Mouse (Mus musculus) heart, adult 2 months (tissue): Measurements from ENCODE around the gene Tprn. TPM values are rescaled to one million over a fixed set of nuclear protein-coding genes. Genes with fewer than 3 reads are reported as not detected.
A peak's percentile ranks its signal among the peaks of the same experiment; 100 is the strongest.

Experiments
- DNase-seq, 2 experiments: peaks; one replicate each; pipeline ENCODE4 v3.0.0; 2021
- H3K27ac ChIP-seq: fragments of 200-600 bp; 2 replicates; pipeline ENCODE4 v1.8.1; 2022
- H3K27me3 ChIP-seq: fragments of 200-500 bp; 2 replicates; pipeline ENCODE4 v1.6.1; 2012; ENCODE audit warnings: mild to moderate bottlenecking, low read length, inconsistent platforms, mixed read lengths; ENCODE audit not compliant: control insufficient read depth, insufficient read depth
- H3K36me3 ChIP-seq: fragments of 200-500 bp; 2 replicates; pipeline ENCODE4 v1.6.1; 2012; ENCODE audit warnings: low read length, inconsistent platforms; ENCODE audit not compliant: control insufficient read depth, insufficient read depth
- H3K4me1 ChIP-seq: fragments of 200-500 bp; 2 replicates; pipeline ENCODE4 v1.6.1; 2011; ENCODE audit warnings: low read length; ENCODE audit not compliant: control insufficient read depth, insufficient read depth
- H3K4me3 ChIP-seq: fragments of 200-600 bp; 2 replicates; pipeline ENCODE4 v1.8.1; 2022
- H3K79me2 ChIP-seq: fragments of 200-500 bp; replicated peaks from 2 replicates; pipeline ENCODE4 v1.6.1; 2012; ENCODE audit warnings: mild to moderate bottlenecking, inconsistent platforms, low read length, moderate library complexity, mixed read lengths; ENCODE audit not compliant: control insufficient read depth, insufficient read depth
- H3K9ac ChIP-seq: fragments of 200-500 bp; 2 replicates; pipeline ENCODE4 v1.6.1; 2012; ENCODE audit warnings: low read depth, mild to moderate bottlenecking, control low read depth, inconsistent platforms, low read length, mixed read lengths
- CTCF ChIP-seq: fragments of 200-600 bp; IDR thresholded peaks from 2 replicates; pipeline ENCODE4 v1.8.1; 2022; ENCODE audit warnings: antibody characterized with exemption, mild to moderate bottlenecking, moderate library complexity
- EP300 ChIP-seq: fragments of 200-500 bp; IDR thresholded peaks from 2 replicates; pipeline ENCODE4 v1.6.1; 2011; ENCODE audit warnings: low read depth, low read length, control low read depth; ENCODE audit not compliant: insufficient read depth
- POLR2A ChIP-seq: fragments of 200-500 bp; IDR thresholded peaks from 2 replicates; pipeline ENCODE4 v1.6.1; 2011; ENCODE audit warnings: mild to moderate bottlenecking, low read depth, low read length, control low read depth; ENCODE audit not compliant: insufficient read depth
- WGBS: fragments of 180-500 bp; shearing (Covaris S2); methylation state at CpG from one replicate; pipeline ENCODE4 v1.1.7; 2018; 5-methylcytosine and 5-hydroxymethylcytosine counted together
- intact Hi-C: fragments of 180-260 bp; cut with DNase I; formaldehyde crosslinking; loops from one replicate; pipeline ENCODE4 v1.15.1; 2025
- polyA plus RNA-seq: library from polyadenylated mRNA; depleted of rRNA; stranded (reverse); fragments of >200 nt; gene quantifications from 2 replicates; pipeline ENCODE4 v1.2.3, GENCODE M21; 2012
- total RNA-seq, 2 experiments: library from RNA; stranded (reverse); gene quantifications; 2 replicates each; pipeline ENCODE4 v1.2.3; 2021

The Tprn gene
- total and polyA plus RNA-seq, 3 experiments: 5.9 to 9.9 (median 6.7) TPM

DNA sequence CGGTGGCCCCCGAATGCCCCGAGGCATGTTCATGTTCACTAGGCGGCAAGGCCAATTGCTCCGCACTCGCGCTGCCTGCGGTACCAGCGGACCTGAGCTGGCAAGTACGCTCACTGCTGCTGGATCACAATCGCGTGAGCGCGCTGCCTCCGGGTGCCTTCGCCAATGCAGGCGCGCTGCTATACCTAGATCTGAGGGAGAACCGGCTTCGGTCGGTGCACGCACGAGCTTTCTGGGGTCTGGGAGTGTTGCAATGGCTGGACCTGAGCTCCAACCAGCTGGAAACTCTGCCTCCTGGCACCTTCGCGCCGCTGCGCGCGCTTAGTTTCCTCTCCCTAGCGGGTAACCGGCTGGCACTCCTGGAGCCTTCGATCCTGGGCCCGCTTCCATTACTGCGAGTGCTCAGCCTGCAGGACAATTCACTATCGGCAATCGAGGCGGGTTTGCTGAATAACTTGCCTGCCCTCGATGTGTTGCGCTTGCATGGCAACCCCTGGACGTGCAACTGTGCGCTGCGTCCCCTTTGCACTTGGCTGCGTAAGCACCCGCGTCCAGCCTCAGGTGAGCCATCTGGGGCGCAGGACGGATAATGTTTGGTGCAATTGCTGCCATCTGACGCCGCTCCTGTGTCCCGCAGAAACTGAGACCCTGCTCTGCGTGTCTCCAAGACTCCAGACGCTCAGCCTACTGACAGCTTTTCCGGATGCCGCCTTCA lies 27.8 kb downstream of the Tprn start:
- peak in 1 of 2 experiments; percentile 47 for DNase-seq
- Histone ChIP-seq H3K27ac (no peak overlapping the region), H3K4me1 (peaks cover 7% of the 10 kb centered on the region), H3K27me3 (peaks cover 6% of the 10 kb centered on the region), H3K4me3 (peak overlapping the region; percentile 40), H3K9ac (no peak overlapping the region), H3K36me3 (no peaks in the 10 kb centered on the region), H3K79me2 (no peaks in the 10 kb centered on the region)
- TF ChIP-seq POLR2A (no peak), CTCF (no peak), EP300 (no peak)
- intact Hi-C loops: no loop called here
- 2% methylated on average over 54 of the region's 54 CpGs for WGBS

DNA sequence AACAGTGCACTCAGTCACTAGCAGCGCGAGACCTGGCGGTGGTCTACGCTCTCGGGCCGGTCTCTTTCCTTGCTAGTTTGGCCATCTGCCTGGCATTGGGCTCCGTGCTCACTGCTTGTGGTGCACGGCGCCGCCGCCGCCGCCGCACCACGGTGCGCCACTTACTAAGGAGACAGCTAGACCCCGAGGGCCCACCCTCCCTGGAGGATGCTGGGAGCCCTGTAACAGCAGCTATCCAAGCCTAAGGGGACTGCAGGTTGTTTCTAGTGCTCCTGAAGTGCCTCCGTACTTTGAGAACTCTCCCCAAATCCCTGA lies 28.4 kb downstream of the Tprn start:
- Histone ChIP-seq H3K27ac (no peak overlapping the region), H3K4me1 (peaks cover 7% of the 10 kb centered on the region), H3K36me3 (no peaks in the 10 kb centered on the region), H3K79me2 (no peaks in the 10 kb centered on the region), H3K9ac (no peak overlapping the region), H3K4me3 (peak overlapping the region; percentile 40), H3K27me3 (peaks cover 8% of the 10 kb centered on the region)
- under 1% methylated on average over 18 of the region's 18 CpGs for WGBS
- DNase-seq: no peak
- TF ChIP-seq POLR2A: no peak
- intact Hi-C loops: no loop called here

GRCm38 (mm10) chr2:25291184-25292053 lies 29.0 kb downstream of the Tprn start:
- TF ChIP-seq CTCF (peak; percentile 55), POLR2A (no peak)
- peaks cover 8% of the 10 kb centered on the region for H3K27me3 ChIP-seq
- no peaks in the 10 kb centered on the region for H3K36me3 ChIP-seq
- intact Hi-C loops: loop anchor here (2.0 kb wide), 2 partner anchors 13 to 33 kb away; no protein-coding TSS in a partner anchor
- peaks cover 7% of the 10 kb centered on the region for H3K4me1 ChIP-seq
- peak overlapping the region; percentile 51 for H3K4me3 ChIP-seq
- peak overlapping the region; percentile 62 for H3K9ac ChIP-seq
- no peak overlapping the region for H3K27ac ChIP-seq
- DNase-seq: peak in 1 of 2 experiments; percentile 55
- 9% methylated on average over 32 of the region's 32 CpGs for WGBS
- no peaks in the 10 kb centered on the region for H3K79me2 ChIP-seq

GRCm38 (mm10) chr2:25292054-25292544 lies 29.7 kb downstream of the Tprn start:
- Histone ChIP-seq H3K9ac (peak overlapping the region; percentile 62), H3K4me1 (peaks cover 4% of the 10 kb centered on the region), H3K27ac (peak overlapping the region; percentile 51; the same call in 1 of the 2 replicates), H3K4me3 (peak overlapping the region; percentile 51), H3K36me3 (no peaks in the 10 kb centered on the region), H3K79me2 (no peaks in the 10 kb centered on the region), H3K27me3 (peaks cover 8% of the 10 kb centered on the region)
- intact Hi-C loops: loop anchor here (2.0 kb wide), 2 partner anchors 13 to 33 kb away; no protein-coding TSS in a partner anchor
- peak; percentile 50 to 62 for DNase-seq
- no peak for TF ChIP-seq CTCF
- TF ChIP-seq POLR2A: no peak
- TF ChIP-seq EP300: no peak
- WGBS: 2% methylated on average over 43 of the region's 43 CpGs

- Histone ChIP-seq H3K36me3 (no peaks in the 10 kb centered on the region), H3K27ac (peak overlapping the region; percentile 51; the same call in 1 of the 2 replicates), H3K79me2 (no peaks in the 10 kb centered on the region), H3K4me3 (peak overlapping the region; percentile 51), H3K27me3 (peaks cover 8% of the 10 kb centered on the region), H3K9ac (peak overlapping the region; percentile 62), H3K4me1 (peaks cover 2% of the 10 kb centered on the region; the same call in 1 of the 2 replicates)
- TF ChIP-seq POLR2A (no peak), CTCF (no peak; the same call in 1 of the 2 replicates), EP300 (0 out of 2 replicates have a peak, but pooled peaks have one; percentile 28)
- intact Hi-C loops: loop anchor here (2.0 kb wide), 2 partner anchors 14 to 34 kb away; no protein-coding TSS in a partner anchor
- peak; percentile 75 to 86 for DNase-seq
- 5% methylated on average over 1 of the region's 1 CpGs for WGBS
These were observed 30.4 kb downstream of the Tprn start for GRCm38 (mm10) chr2:25292856-25293255.
